Mouse (Mus musculus): ENCODE data around the gene Prom1. TPM values are rescaled to one million over a fixed set of nuclear protein-coding genes. Genes with fewer than 3 reads are reported as not detected.
A peak's percentile ranks its signal among the peaks of the same experiment; 100 is the strongest.

The Prom1 gene
- polyA plus RNA-seq, 2 experiments from 2014 or later, result 0.69 to 1.4 TPM

DNA sequence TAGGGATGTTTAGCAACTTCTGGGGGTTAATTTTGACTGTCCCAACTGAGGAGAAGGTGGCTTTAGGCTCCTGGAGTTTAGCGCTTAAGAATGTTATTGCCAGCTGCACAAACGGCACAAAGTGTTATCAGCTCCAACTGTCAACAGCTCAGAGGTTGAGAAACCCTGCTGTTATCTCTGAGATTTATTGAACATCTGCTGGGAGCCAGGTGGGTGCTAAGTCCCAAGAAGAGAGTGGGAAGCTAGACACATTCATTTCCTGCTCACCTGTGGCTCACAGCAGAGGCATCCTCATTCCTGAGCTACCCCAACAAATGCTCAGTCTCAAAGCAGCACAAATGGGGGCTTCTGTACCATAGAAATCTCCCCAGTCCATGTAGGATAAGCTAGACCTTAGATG, 130.7 kb downstream of the Prom1 start:
- no peak for ATAC-seq

DNA sequence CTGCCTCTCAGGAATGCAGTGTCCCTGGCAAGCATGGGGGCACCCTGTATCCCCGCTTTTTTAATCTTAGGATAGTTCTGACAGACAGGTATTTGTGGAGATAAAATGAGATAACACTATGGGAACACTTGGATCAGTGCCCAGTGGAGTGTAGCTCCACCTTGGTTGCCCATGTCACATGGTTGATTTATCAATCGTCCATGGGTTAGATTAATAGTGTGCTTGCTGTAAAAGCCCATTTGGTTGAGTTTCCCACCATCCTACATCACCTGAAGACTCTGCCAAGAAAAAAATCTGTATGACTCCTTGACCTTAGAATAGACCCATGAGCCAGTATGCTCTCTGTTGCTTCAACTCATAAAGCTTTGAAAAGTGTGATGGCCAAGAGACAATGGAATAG, 131.3 kb downstream of the Prom1 start:
- no peak for ATAC-seq

DNA sequence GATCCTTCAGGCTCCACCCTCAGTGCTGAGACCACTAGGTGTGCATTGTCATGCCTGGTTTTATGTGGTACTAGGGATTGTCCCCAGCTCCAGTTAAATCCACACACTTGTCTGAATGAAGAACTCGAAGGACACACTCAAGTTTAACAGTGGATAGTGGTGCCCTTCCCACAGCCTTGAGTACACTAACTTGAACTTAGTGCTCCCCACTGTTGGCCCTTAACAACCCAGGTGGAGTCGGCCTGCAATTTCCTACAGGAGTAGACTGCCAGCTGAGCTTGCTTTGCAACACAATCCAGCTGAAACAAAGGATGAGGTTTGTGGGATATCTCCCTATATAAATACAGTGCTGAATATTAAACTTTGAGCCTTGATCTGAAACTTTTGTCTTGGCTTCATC, 133.2 kb downstream of the Prom1 start:
- no peak for ATAC-seq

GRCm38 (mm10) chr5:43961056-43961455, 140.8 kb downstream of the Prom1 start:
- ATAC-seq, result no peak

DNA sequence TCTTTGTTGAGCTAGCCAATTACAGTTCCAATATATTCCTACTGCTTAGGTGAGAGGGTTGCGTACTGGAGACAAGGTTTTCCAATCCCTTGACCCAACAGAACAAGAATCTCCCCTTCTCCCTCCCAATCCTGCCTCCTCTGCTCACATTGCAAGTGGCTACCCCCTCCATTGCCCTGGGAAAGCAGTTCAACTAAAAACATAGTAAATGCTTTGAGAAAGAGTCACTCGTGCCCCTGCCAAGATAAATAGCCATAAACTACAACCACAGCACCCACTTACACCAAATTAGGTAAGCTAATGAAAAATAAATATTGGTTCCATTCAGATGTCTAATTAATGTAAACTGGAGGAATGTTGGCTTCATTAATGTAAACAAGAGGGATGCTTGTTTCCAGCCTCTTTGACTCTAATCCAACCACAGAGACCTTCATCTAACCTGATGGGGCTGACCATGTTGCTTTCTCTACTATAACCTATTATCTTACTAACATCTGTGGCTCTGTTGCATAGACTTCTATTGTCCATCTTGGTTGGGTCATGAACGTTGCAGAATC, 141.9 kb downstream of the Prom1 start:
- ATAC-seq, result no peak

- no peak for ATAC-seq
Observed at GRCm38 (mm10) chr5:43953241-43953640, 148.6 kb downstream of the Prom1 start.

DNA sequence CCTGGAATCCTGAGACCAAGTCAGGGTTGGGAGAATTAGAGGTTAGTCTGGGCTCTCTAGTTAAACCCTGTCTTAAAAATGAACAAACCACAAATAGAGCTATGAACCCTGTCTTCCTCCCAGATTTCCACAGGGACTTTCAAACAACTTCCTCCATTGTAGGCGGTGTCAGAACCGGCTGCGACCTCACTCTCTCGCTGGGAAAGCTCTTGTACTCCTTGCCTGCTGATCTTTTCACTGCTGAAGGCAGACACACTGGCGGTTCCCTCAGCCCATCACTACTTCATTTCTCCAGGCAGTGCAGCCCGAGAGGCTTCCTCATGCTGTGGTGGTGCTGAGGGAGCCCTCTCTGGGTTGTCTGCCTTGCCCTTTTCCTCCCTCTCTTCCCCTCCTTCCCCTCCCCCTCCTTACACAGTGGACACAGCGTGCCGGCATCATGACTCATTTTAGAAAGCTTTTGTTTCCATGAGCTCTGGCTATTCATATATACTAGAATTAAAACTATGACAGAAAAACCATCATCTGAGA, 153.0 kb downstream of the Prom1 start:
- ATAC-seq, result peak; percentile 8

GRCm38 (mm10) chr5:43948111-43948743, 153.6 kb downstream of the Prom1 start:
- ATAC-seq, result peak; percentile 88

DNA sequence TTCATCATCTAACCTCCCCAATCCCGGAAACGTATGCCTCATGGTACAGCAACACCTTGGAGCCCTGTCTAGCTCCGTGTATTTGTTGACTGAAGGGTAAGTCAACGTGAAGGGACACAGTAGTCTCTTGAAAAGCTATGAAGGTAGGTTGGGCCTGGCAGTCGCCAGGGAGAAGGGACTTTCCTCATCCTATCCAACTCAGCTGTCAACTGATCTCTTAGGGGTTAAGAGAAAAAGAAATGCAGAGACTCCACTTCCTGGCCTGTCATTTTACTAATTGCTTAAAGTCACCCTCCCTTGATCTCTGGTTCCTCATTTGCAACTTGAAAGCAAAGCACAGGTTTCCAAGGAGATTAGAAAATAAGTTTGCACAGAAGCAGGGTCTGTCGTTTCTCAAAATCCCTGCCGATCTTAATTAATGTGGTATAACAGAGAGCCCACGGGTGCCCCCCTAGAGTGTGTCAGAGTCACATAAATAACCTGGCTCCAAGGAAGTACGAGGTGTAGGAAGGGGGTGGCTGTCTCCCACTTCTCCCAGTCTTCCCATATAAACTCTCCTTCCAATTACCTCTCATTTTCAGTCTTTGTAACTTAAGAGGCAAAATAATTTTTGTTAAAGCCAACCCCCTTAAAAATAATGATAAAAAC, 154.4 kb downstream of the Prom1 start:
- peak; percentile 9 for ATAC-seq

Other genes starting within 250 kb of the Prom1 start
- gene Cd38, start 233.5 kb downstream of the Prom1 start, polyA plus RNA-seq (2017; shearing (Covaris generic)), result 10 to 100 TPM; 38.2 to 46.2 TPM
- not detected for gene Gm7879, start 188.9 kb downstream of the Prom1 start, polyA plus RNA-seq (2017; shearing (Covaris generic))
- gene Fgfbp1, start 120.3 kb downstream of the Prom1 start, polyA plus RNA-seq (2017; shearing (Covaris generic)), result not detected
- gene Tapt1, start 124.6 kb upstream of the Prom1 start, polyA plus RNA-seq (2017; shearing (Covaris generic)), result 10 to 100 TPM; 12.8 to 17.0 TPM

Data from CD4-positive, CD25-positive, alpha-beta regulatory T cell, adult 4 months (primary cell).